Mouse (Mus musculus) lung, postnatal 36 days (tissue): ENCODE measurements around the gene Stk10.
"Not testable (repeated sequence)": the region's sequence is repeated elsewhere in the genome, so short reads cannot be mapped to it uniquely, and the experiment has no call there.

Source experiments
- DNase-seq: peaks from one replicate; pipeline ENCODE4 v3.0.0; 2022; ENCODE audit warnings: mixed read lengths

Gene Stk10

GRCm38 (mm10) chr11:32605131-32605860 is 72.2 kb downstream of the Stk10 start:
- DNase-seq, result peak; percentile 79

DNA sequence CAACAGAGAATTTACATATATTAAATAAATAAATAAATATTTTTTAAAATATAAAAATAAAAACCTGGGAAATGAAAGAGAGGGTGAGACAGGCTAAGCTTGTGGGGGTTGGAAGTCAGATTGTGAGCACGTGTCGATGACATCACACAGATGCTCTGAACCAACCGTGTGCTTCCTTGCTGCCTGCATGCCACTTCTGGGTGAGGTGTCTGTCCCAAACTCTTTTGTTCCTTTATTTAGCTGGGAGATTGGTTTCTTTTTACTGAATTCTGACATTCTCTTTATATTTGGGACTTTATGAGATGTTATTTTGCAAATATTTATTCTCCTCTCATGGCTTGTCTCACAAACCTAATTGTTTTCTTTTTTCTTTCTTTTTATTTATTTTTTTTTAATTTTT is 72.8 kb downstream of the Stk10 start:
- no peak for DNase-seq

- peak; percentile 64 for DNase-seq
Observed at GRCm38 (mm10) chr11:32607319-32607718, 74.2 kb downstream of the Stk10 start.

DNA sequence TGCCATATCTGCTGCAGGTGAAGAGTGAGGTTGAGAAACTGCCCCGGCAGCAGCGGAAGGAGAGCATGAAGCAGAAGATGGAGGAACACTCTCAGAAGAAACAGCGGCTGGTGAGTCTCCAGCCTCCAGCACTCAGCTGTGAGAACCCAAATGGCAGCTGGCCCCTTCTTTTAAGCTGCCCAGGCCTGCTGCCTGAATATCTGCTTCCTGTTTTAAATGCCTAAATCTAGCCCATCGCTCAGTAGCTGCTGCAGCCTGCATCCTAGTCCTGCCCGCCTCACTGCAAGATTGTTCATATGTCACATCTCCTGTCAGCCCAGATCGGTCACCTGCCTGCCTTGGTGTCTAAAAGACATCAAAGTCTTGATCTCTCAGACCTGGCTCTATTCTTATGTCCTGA is 77.5 kb downstream of the Stk10 start:
- no peak for DNase-seq

DNA sequence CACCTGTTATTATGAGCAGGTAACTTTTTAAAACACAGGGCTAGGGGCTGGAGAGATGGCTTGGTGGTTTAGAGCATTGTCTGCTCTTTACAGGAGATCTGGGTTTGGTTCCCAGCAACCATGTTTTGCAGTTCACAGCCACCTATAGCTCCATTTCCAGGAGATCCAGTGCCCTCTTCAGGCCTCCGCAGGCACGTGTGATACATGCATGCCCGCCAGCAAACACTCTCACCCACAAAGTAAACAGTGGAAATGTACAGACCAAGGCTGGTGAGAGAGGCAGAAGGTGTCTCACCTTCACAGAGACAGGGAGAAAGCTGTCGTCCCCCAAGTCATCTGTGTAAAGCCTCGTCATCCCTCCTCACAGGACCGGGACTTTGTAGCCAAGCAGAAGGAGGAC is 79.2 kb downstream of the Stk10 start:
- DNase-seq, result no peak

DNA sequence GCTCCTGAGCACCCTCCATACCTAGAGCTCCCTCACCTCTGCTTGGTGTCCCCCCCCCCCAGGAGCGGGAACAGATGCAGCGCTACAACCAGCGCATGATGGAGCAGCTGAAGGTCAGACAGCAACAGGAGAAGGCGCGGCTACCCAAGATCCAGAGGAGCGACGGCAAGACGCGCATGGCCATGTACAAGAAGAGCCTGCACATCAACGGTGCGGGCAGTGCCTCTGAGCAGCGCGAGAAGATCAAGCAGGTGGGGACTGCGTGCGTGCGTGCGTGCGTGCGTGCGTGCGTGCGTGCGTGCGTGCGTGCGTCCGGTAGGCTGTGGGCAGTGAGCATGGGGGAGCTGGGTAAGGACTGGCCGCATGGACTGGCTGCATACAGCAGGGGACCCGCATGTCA is 81.4 kb downstream of the Stk10 start:
- DNase-seq, result no peak

- no peak for DNase-seq
Observed at GRCm38 (mm10) chr11:32615561-32615960, 82.5 kb downstream of the Stk10 start.

- no peak for DNase-seq
Observed at GRCm38 (mm10) chr11:32616091-32616490, 83.0 kb downstream of the Stk10 start.

DNA sequence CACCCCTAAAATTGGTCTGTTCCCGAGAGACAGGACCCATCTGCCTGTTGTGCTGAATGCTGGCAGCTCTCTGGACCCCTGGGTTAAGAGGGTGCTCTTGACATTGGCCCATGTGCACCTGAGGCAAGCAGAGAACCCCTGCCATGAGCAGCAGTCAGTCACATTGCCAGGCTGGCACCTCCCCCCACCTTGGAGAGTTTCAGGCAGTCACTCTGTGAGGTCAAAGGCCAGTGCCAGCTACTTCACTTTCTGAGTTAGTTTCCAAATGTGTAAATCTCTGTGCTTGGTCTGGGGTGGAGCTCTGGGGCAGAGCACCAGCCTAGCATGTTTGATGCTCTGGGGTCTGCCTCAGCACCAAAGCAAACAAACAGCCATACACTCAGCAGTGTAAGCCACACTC is 84.9 kb downstream of the Stk10 start:
- no peak for DNase-seq

DNA sequence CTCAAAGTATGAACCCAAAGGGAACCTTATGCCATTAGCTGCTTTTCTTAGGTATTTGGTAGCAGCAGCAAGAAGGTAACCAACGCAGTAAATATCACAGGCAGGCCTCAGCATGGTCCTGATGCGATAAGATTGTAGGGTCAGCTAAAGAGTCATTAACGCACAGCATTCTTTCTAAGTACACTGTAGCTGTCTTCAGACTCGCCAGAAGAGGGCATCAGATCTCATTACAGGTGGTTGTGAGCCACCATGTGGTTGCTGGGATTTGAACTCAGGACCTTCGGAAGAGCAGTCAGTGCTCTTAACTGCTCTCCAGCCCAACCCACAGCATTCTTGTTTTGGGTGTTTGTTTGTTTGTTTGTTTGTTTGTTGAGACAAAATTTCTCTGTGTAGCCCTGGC is 85.5 kb downstream of the Stk10 start:
- not testable (repeated sequence) for DNase-seq

- DNase-seq, result peak; percentile 67
Observed at GRCm38 (mm10) chr11:32619257-32619816, 86.2 kb downstream of the Stk10 start.

- no peak for DNase-seq
Observed at GRCm38 (mm10) chr11:32619866-32620456, 86.9 kb downstream of the Stk10 start.

DNA sequence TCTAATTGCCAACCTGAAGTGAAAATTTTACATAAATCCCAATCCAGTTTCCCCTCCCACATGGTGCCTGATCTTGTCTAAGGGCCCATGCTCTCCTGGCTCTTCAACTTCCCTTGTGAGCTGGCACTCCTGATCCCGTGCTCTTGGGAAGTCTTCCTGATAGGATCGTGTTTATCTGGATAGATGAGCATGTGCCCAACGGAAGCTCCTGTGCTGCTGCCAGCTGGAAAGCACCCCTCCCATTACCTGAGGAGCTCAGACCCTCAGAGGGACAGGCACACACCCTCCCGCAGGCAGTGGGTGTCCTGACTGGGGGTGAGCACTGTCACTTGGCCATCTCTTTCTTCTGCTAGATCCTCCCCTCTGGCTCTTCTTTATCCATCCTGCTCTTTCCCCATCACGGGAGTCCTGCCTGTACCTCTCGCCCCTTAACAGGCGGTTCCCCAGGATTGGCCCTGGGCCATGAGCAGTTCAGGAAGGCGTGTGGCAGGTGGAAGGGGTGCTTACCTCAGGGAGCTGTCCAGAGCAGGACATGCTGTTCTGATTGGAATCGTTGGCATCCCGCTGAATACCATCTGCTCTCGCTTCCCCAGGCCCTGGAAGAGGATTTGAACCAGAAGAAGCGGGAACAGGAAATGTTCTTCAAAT is 88.8 kb downstream of the Stk10 start:
- no peak for DNase-seq

GRCm38 (mm10) chr11:32622479-32623190 is 89.5 kb downstream of the Stk10 start:
- no peak for DNase-seq

DNA sequence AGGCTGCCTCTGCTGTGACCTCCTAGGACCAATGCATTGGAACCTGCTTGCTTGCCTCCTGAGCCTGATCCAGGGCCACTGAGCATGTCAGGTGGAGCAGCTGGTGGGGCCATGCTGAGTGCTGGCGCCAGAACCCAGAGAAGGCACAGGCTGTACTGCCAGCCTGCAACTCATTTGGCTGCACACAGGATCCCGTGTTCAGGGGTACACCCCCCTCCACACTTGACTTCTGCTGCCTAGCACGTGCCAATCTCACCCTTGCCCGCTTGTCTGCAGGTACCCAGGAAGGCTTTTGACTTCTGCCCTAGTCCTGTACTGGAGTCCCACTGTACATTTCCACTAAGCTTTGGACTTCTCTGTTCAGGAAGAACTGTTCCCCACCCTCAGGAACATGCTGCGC is 90.1 kb downstream of the Stk10 start:
- DNase-seq, result no peak

- no peak for DNase-seq
Observed at GRCm38 (mm10) chr11:32623912-32624311, 90.8 kb downstream of the Stk10 start.

DNA sequence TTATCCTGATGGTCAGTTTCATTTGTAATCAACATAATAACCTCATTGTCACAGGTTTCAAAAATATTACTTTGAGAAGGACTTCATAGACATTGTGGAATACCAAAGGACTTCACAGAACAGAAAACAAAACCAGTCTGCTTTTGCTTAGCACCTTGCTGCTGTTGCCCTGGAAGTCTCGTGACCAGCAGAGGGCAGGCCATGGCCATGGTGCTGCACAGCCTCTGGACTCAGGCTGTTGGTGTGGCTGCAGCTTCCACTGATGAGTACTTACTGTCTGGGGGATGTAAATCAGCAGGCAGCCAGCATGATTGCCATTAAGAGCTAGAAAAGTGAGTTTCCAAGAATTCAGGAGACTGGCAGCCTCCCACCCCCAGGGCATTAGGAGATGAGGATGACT is 92.6 kb downstream of the Stk10 start:
- DNase-seq, result peak; percentile 87

- DNase-seq, result no peak
Observed at GRCm38 (mm10) chr11:32626079-32626478, 93.0 kb downstream of the Stk10 start.

- DNase-seq, result no peak
Observed at GRCm38 (mm10) chr11:32627900-32628299, 94.8 kb downstream of the Stk10 start.

GRCm38 (mm10) chr11:32629713-32630211 is 96.7 kb downstream of the Stk10 start:
- no peak for DNase-seq

DNA sequence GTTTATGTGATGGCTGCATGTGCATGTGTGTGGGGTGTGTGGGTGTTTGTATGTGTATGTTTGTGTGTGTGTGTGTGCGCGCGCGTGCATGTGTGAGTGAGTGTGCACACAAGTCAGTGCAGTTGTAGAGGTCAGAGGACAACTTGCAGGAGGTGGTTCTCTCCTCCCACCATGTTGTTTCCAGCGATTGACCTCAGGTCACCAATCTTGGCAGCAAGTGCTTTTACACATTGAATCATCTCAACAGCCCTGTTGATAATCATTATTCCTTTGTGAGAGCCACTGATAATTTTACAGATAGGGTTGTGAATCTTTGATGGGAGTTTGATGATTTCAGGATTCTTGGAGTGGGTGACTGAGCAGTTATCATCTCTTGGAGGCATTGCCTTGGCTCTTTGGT is 99.6 kb downstream of the Stk10 start:
- no peak for DNase-seq

DNA sequence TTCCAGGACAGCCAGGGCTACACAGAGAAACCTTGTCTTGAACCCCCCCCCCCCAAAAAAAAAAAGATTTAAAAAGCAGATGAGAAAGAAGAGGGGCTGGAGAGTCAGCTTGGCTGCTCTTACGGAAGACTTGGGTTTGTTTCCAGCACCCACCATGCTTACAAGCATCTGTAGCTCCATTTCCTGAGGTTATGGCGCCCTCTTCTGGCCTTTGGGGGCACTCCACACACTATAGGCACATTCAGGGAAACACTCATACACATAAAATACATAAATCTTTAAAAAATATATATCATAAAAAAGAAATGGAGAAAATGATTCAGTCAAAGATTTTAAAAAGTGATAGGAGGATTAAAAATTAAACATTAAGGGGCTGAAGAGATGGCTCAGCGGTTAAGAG is 100.4 kb downstream of the Stk10 start:
- DNase-seq, result no peak

- no peak for DNase-seq
Observed at GRCm38 (mm10) chr11:32634143-32634542, 101.0 kb downstream of the Stk10 start.
